Mouse (Mus musculus) thymus, postnatal 0 days (tissue): ENCODE measurements around the gene Stap1. TPM values are rescaled to one million over a fixed set of nuclear protein-coding genes. Genes with fewer than 3 reads are reported as not detected.

Experiments used
- DNase-seq: peaks from one replicate; pipeline ENCODE4 v3.0.0-alpha.2; 2015; ENCODE audit warnings: low spot score
- polyA plus RNA-seq: library from polyadenylated mRNA; unstranded; fragments of >200 nt; fragmentation: Nextera tagmentation; extraction: Ambion mirVana; gene quantifications from 2 replicates; pipeline ENCODE4 v1.2.1, GENCODE M21; 2015

The Stap1 gene
- 61.0 and 77.4 TPM in 2 replicates for polyA plus RNA-seq

GRCm38 (mm10) chr5:86071538-86071937 is at the start of gene Stap1:
Stap1 (plus strand) TSS chr5:86071746.
- DNase-seq, result peak; percentile 79

- no peak for DNase-seq
Observed at GRCm38 (mm10) chr5:86029820-86030219, 41.7 kb upstream of the Stap1 start.

- DNase-seq, result no peak
Observed at GRCm38 (mm10) chr5:86063501-86063900, 8.0 kb upstream of the Stap1 start.

- DNase-seq, result peak; percentile 97
Observed at GRCm38 (mm10) chr5:86065101-86065875, 6.3 kb upstream of the Stap1 start, which contains the start of gene Cenpc1. Cenpc1 (minus strand) TSS chr5:86065583.

GRCm38 (mm10) chr5:86065876-86066550 is 5.5 kb upstream of the Stap1 start:
- no peak for DNase-seq

GRCm38 (mm10) chr5:86066551-86066929 is 5.0 kb upstream of the Stap1 start:
- DNase-seq, result peak; percentile 86

GRCm38 (mm10) chr5:86068451-86068850 is 3.1 kb upstream of the Stap1 start:
- DNase-seq, result no peak

- peak; percentile 58 for DNase-seq
Observed at GRCm38 (mm10) chr5:86069121-86069520, 2.4 kb upstream of the Stap1 start.

- DNase-seq, result no peak
Observed at GRCm38 (mm10) chr5:86072756-86073386, 1.3 kb downstream of the Stap1 start.

GRCm38 (mm10) chr5:86078720-86079334 is 7.3 kb downstream of the Stap1 start:
- DNase-seq, result no peak

- no peak for DNase-seq
Observed at GRCm38 (mm10) chr5:86083987-86084386, 12.4 kb downstream of the Stap1 start.

- no peak for DNase-seq
Observed at GRCm38 (mm10) chr5:86084979-86085378, 13.4 kb downstream of the Stap1 start.

GRCm38 (mm10) chr5:86086751-86087150 is 15.2 kb downstream of the Stap1 start:
- peak; percentile 47 for DNase-seq

GRCm38 (mm10) chr5:86094754-86095153 is 23.2 kb downstream of the Stap1 start:
- no peak for DNase-seq

GRCm38 (mm10) chr5:86098988-86099387 is 27.4 kb downstream of the Stap1 start:
- DNase-seq, result no peak

GRCm38 (mm10) chr5:86100621-86101020 is 29.1 kb downstream of the Stap1 start:
- no peak for DNase-seq

- DNase-seq, result no peak
Observed at GRCm38 (mm10) chr5:86102176-86102575, 30.6 kb downstream of the Stap1 start.

- DNase-seq, result no peak
Observed at GRCm38 (mm10) chr5:86106610-86107009, 35.1 kb downstream of the Stap1 start.

GRCm38 (mm10) chr5:86111074-86111473 is 39.5 kb downstream of the Stap1 start:
- DNase-seq, result no peak

- no peak for DNase-seq
Observed at GRCm38 (mm10) chr5:86113037-86113436, 41.5 kb downstream of the Stap1 start.

GRCm38 (mm10) chr5:86113997-86114396 is 42.5 kb downstream of the Stap1 start:
- no peak for DNase-seq
